Mouse (Mus musculus): ENCODE measurements around the gene Thoc3. TPM values are rescaled to one million over a fixed set of nuclear protein-coding genes. Genes with fewer than 3 reads are reported as not detected.

The Thoc3 gene
- polyA plus RNA-seq, 1 experiment = 70.8 TPM

- no peaks in the 10 kb centered on the region for H3K79me2 ChIP-seq (ENCODE audit: control insufficient read depth, insufficient read depth)
- H3K79me3 ChIP-seq (ENCODE audit: low read depth) = no peaks in the 10 kb centered on the region
- no peak overlapping the region for H3K4me3 ChIP-seq (ENCODE audit: insufficient read depth, poor library complexity, severe bottlenecking)
- no peak overlapping the region for H3ac ChIP-seq (ENCODE audit: control insufficient read depth, insufficient read length, low read depth)
- no peaks in the 10 kb centered on the region for H3K36me3 ChIP-seq (ENCODE audit: control insufficient read depth, insufficient read depth)
- peaks cover 12% of the 10 kb centered on the region for H3K27me3 ChIP-seq (ENCODE audit: control insufficient read depth, insufficient read depth, insufficient read length)
- no peak for TF ChIP-seq CEBPB (IDR thresholded peaks at IDR 0.05; ENCODE audit: low read depth)
- no peak for TF ChIP-seq FOSL1 (IDR thresholded peaks at IDR 0.05; ENCODE audit: insufficient read depth, low read length, poor library complexity, severe bottlenecking)
- no peak for TF ChIP-seq CTCF (IDR thresholded peaks at IDR 0.05; ENCODE audit: control insufficient read depth, insufficient read depth, insufficient read length)
- no peak for TF ChIP-seq USF1 (IDR thresholded peaks at IDR 0.05; ENCODE audit: low read depth)
- no peak for TF ChIP-seq MYOG (IDR thresholded peaks at IDR 0.05; ENCODE audit: control insufficient read depth, extremely low read depth, insufficient read length)
- no peak for TF ChIP-seq MAX (IDR thresholded peaks at IDR 0.05)
- TF ChIP-seq MYOD1 (IDR thresholded peaks at IDR 0.05; ENCODE audit: control insufficient read depth, insufficient read length, low read depth) = no peak
These were observed 12.8 kb upstream of the Thoc3 start for GRCm38 (mm10) chr13:54481498-54481897.

GRCm38 (mm10) chr13:54479286-54479685 lies 10.6 kb upstream of the Thoc3 start:
- TF ChIP-seq CEBPB (IDR thresholded peaks at IDR 0.05; ENCODE audit: low read depth) (no peak), USF1 (IDR thresholded peaks at IDR 0.05; ENCODE audit: low read depth) (no peak), CTCF (IDR thresholded peaks at IDR 0.05; ENCODE audit: control insufficient read depth, insufficient read depth, insufficient read length) (no peak), MYOD1 (IDR thresholded peaks at IDR 0.05; ENCODE audit: control insufficient read depth, insufficient read length, low read depth) (no peak), FOSL1 (IDR thresholded peaks at IDR 0.05; ENCODE audit: insufficient read depth, low read length, poor library complexity, severe bottlenecking) (no peak), MAX (IDR thresholded peaks at IDR 0.05) (no peak), MYOG (IDR thresholded peaks at IDR 0.05; ENCODE audit: control insufficient read depth, extremely low read depth, insufficient read length) (no peak)
- Histone ChIP-seq H3K27me3 (ENCODE audit: control insufficient read depth, insufficient read depth, insufficient read length) (peaks cover 12% of the 10 kb centered on the region), H3K79me2 (ENCODE audit: control insufficient read depth, insufficient read depth) (no peaks in the 10 kb centered on the region)

GRCm38 (mm10) chr13:54475702-54476101 lies 7.1 kb upstream of the Thoc3 start:
- H3K79me3 ChIP-seq (ENCODE audit: low read depth) = no peaks in the 10 kb centered on the region
- no peaks in the 10 kb centered on the region for H3K36me3 ChIP-seq (ENCODE audit: control insufficient read depth, insufficient read depth)
- H3K4me3 ChIP-seq (ENCODE audit: insufficient read depth, poor library complexity, severe bottlenecking) = no peak overlapping the region
- no peaks in the 10 kb centered on the region for H3K79me2 ChIP-seq (ENCODE audit: control insufficient read depth, insufficient read depth)
- TF ChIP-seq MAX (IDR thresholded peaks at IDR 0.05) = no peak
- no peak for TF ChIP-seq CTCF (IDR thresholded peaks at IDR 0.05; ENCODE audit: control insufficient read depth, insufficient read depth, insufficient read length)
- no peak for TF ChIP-seq USF1 (IDR thresholded peaks at IDR 0.05; ENCODE audit: low read depth)
- TF ChIP-seq MYOD1 (IDR thresholded peaks at IDR 0.05; ENCODE audit: control insufficient read depth, insufficient read length, low read depth) = no peak
- TF ChIP-seq CEBPB (IDR thresholded peaks at IDR 0.05; ENCODE audit: low read depth) = no peak
- TF ChIP-seq MYOG (IDR thresholded peaks at IDR 0.05; ENCODE audit: control insufficient read depth, extremely low read depth, insufficient read length) = no peak
- no peak for TF ChIP-seq FOSL1 (IDR thresholded peaks at IDR 0.05; ENCODE audit: insufficient read depth, low read length, poor library complexity, severe bottlenecking)
- H3ac ChIP-seq (ENCODE audit: control insufficient read depth, insufficient read length, low read depth) = no peak overlapping the region
- peaks cover 12% of the 10 kb centered on the region for H3K27me3 ChIP-seq (ENCODE audit: control insufficient read depth, insufficient read depth, insufficient read length)

More at GRCm38 (mm10) chr13:54479286-54479685, 10.6 kb upstream of the Thoc3 start:
- H3K79me3 ChIP-seq (ENCODE audit: low read depth) = no peaks in the 10 kb centered on the region
- H3ac ChIP-seq (ENCODE audit: control insufficient read depth, insufficient read length, low read depth) = no peak overlapping the region
- no peak overlapping the region for H3K4me3 ChIP-seq (ENCODE audit: insufficient read depth, poor library complexity, severe bottlenecking)
- H3K36me3 ChIP-seq (ENCODE audit: control insufficient read depth, insufficient read depth) = no peaks in the 10 kb centered on the region

GRCm38 (mm10) chr13:54474996-54475395 lies 6.3 kb upstream of the Thoc3 start:
- H3K4me3 ChIP-seq (ENCODE audit: insufficient read depth, poor library complexity, severe bottlenecking) = no peak overlapping the region
- H3K27me3 ChIP-seq (ENCODE audit: control insufficient read depth, insufficient read depth, insufficient read length) = peaks cover 9% of the 10 kb centered on the region
- no peak for TF ChIP-seq MYOD1 (IDR thresholded peaks at IDR 0.05; ENCODE audit: control insufficient read depth, insufficient read length, low read depth)
- TF ChIP-seq MYOG (IDR thresholded peaks at IDR 0.05; ENCODE audit: control insufficient read depth, extremely low read depth, insufficient read length) = no peak
- no peak for TF ChIP-seq USF1 (IDR thresholded peaks at IDR 0.05; ENCODE audit: low read depth)
- TF ChIP-seq FOSL1 (IDR thresholded peaks at IDR 0.05; ENCODE audit: insufficient read depth, low read length, poor library complexity, severe bottlenecking) = no peak
- TF ChIP-seq MAX (IDR thresholded peaks at IDR 0.05) = no peak
- no peak for TF ChIP-seq CEBPB (IDR thresholded peaks at IDR 0.05; ENCODE audit: low read depth)
- TF ChIP-seq CTCF (IDR thresholded peaks at IDR 0.05; ENCODE audit: control insufficient read depth, insufficient read depth, insufficient read length) = no peak
- no peaks in the 10 kb centered on the region for H3K36me3 ChIP-seq (ENCODE audit: control insufficient read depth, insufficient read depth)
- H3K79me3 ChIP-seq (ENCODE audit: low read depth) = no peaks in the 10 kb centered on the region
- H3ac ChIP-seq (ENCODE audit: control insufficient read depth, insufficient read length, low read depth) = no peak overlapping the region
- no peaks in the 10 kb centered on the region for H3K79me2 ChIP-seq (ENCODE audit: control insufficient read depth, insufficient read depth)

- H3K79me2 ChIP-seq (ENCODE audit: control insufficient read depth, insufficient read depth) = peaks cover 19% of the 10 kb centered on the region
- H3K36me3 ChIP-seq (ENCODE audit: control insufficient read depth, insufficient read depth) = peaks cover 8% of the 10 kb centered on the region
- peaks cover 16% of the 10 kb centered on the region for H3K79me3 ChIP-seq (ENCODE audit: low read depth)
- no peak overlapping the region for H3K4me3 ChIP-seq (ENCODE audit: insufficient read depth, poor library complexity, severe bottlenecking)
- H3ac ChIP-seq (ENCODE audit: control insufficient read depth, insufficient read length, low read depth) = no peak overlapping the region
- no peak for TF ChIP-seq CEBPB (IDR thresholded peaks at IDR 0.05; ENCODE audit: low read depth)
- no peak for TF ChIP-seq MAX (IDR thresholded peaks at IDR 0.05)
- no peak for TF ChIP-seq USF1 (IDR thresholded peaks at IDR 0.05; ENCODE audit: low read depth)
- no peak for TF ChIP-seq MYOD1 (IDR thresholded peaks at IDR 0.05; ENCODE audit: control insufficient read depth, insufficient read length, low read depth)
- TF ChIP-seq FOSL1 (IDR thresholded peaks at IDR 0.05; ENCODE audit: insufficient read depth, low read length, poor library complexity, severe bottlenecking) = no peak
- TF ChIP-seq MYOG (IDR thresholded peaks at IDR 0.05; ENCODE audit: control insufficient read depth, extremely low read depth, insufficient read length) = no peak
- TF ChIP-seq CTCF (IDR thresholded peaks at IDR 0.05; ENCODE audit: control insufficient read depth, insufficient read depth, insufficient read length) = no peak
- no peaks in the 10 kb centered on the region for H3K27me3 ChIP-seq (ENCODE audit: control insufficient read depth, insufficient read depth, insufficient read length)
These were observed 3.3 kb upstream of the Thoc3 start for GRCm38 (mm10) chr13:54471967-54472366.

GRCm38 (mm10) chr13:54469012-54469354 lies 334 bp upstream of the Thoc3 start:
- Histone ChIP-seq H3K27me3 (ENCODE audit: control insufficient read depth, insufficient read depth, insufficient read length) (no peaks in the 10 kb centered on the region), H3ac (ENCODE audit: control insufficient read depth, insufficient read length, low read depth) (no peak overlapping the region), H3K79me2 (ENCODE audit: control insufficient read depth, insufficient read depth) (peaks cover 49% of the 10 kb centered on the region), H3K79me3 (ENCODE audit: low read depth) (peaks cover 37% of the 10 kb centered on the region), H3K36me3 (ENCODE audit: control insufficient read depth, insufficient read depth) (peaks cover 38% of the 10 kb centered on the region), H3K4me3 (ENCODE audit: insufficient read depth, poor library complexity, severe bottlenecking) (no peak overlapping the region)
- TF ChIP-seq MAX (IDR thresholded peaks at IDR 0.05) = no peak
- no peak for TF ChIP-seq MYOG (IDR thresholded peaks at IDR 0.05; ENCODE audit: control insufficient read depth, extremely low read depth, insufficient read length)
- TF ChIP-seq CEBPB (IDR thresholded peaks at IDR 0.05; ENCODE audit: low read depth) = no peak
- no peak for TF ChIP-seq USF1 (IDR thresholded peaks at IDR 0.05; ENCODE audit: low read depth)
- no peak for TF ChIP-seq MYOD1 (IDR thresholded peaks at IDR 0.05; ENCODE audit: control insufficient read depth, insufficient read length, low read depth)
- no peak for TF ChIP-seq FOSL1 (IDR thresholded peaks at IDR 0.05; ENCODE audit: insufficient read depth, low read length, poor library complexity, severe bottlenecking)
- TF ChIP-seq CTCF (IDR thresholded peaks at IDR 0.05; ENCODE audit: control insufficient read depth, insufficient read depth, insufficient read length) = no peak

All from C2C12 (cell line).